Mouse (Mus musculus) midbrain, postnatal 0 days (tissue): ENCODE measurements around the gene Hlcs. TPM values are rescaled to one million over a fixed set of nuclear protein-coding genes. Genes with fewer than 3 reads are reported as not detected.

ENCODE experiments used
- ATAC-seq: fragments of 200-750 bp; cut with Nextera tagmentation; 2 replicates; pipeline ENCODE4 v1.8.0; 2017; ENCODE audit warnings: moderate number of reproducible peaks, mild to moderate bottlenecking, moderate TSS enrichment, moderate library complexity; ENCODE audit not compliant: low FRiP score
- DNase-seq: peaks from one replicate; pipeline ENCODE4 v3.0.0-alpha.2; 2015; ENCODE audit warnings: low spot score
- H3K27ac ChIP-seq: fragments of 300-500 bp; sonication (generic); 2 replicates; pipeline ENCODE4 v1.5.1; 2014; ENCODE audit warnings: low read depth, mild to moderate bottlenecking, low read length, mixed read lengths
- H3K27me3 ChIP-seq: fragments of 300-500 bp; sonication (generic); 2 replicates; pipeline ENCODE4 v1.6.1; 2014; ENCODE audit warnings: low read length, control low read depth, mixed read lengths; ENCODE audit not compliant: insufficient read depth
- H3K36me3 ChIP-seq: fragments of 300-500 bp; sonication (generic); 2 replicates; pipeline ENCODE4 v1.6.1; 2014; ENCODE audit warnings: low read length, control low read depth, mixed read lengths; ENCODE audit not compliant: insufficient read depth
- H3K4me1 ChIP-seq: fragments of 300-500 bp; sonication (generic); 2 replicates; pipeline ENCODE4 v1.6.1; 2014; ENCODE audit warnings: mild to moderate bottlenecking, control low read depth, antibody characterized with exemption, low read length, mixed read lengths; ENCODE audit not compliant: insufficient read depth
- H3K4me2 ChIP-seq: fragments of 300-500 bp; sonication (generic); 2 replicates; pipeline ENCODE4 v1.6.1; 2014; ENCODE audit warnings: low read depth, mild to moderate bottlenecking, low read length, mixed read lengths; ENCODE audit not compliant: poor library complexity, severe bottlenecking
- H3K4me3 ChIP-seq: fragments of 300-500 bp; sonication (generic); 2 replicates; pipeline ENCODE4 v1.5.1; 2014; ENCODE audit warnings: low read depth, mild to moderate bottlenecking, low read length, moderate library complexity
- H3K9ac ChIP-seq: fragments of 300-500 bp; sonication (generic); replicated peaks from 2 replicates; pipeline ENCODE4 v1.6.1; 2014; ENCODE audit warnings: mild to moderate bottlenecking, low read length, moderate library complexity, mixed read lengths; ENCODE audit not compliant: poor library complexity, severe bottlenecking
- H3K9me3 ChIP-seq: fragments of 300-500 bp; sonication (generic); 2 replicates; pipeline ENCODE4 v1.6.1; 2016; ENCODE audit warnings: low read length, control low read depth
- CTCF ChIP-seq: IDR thresholded peaks from 2 replicates; pipeline ENCODE4 v1.5.1; 2016; ENCODE audit warnings: antibody characterized with exemption, mild to moderate bottlenecking
- WGBS: fragments of 180-500 bp; shearing (Covaris S2); extraction: QIAGEN DNeasy Blood & Tissue Kit; methylation state at CpG from one replicate; pipeline ENCODE4 v1.1.7; 2014; 5-methylcytosine and 5-hydroxymethylcytosine counted together
- polyA plus RNA-seq: library from polyadenylated mRNA; unstranded; fragments of >200 nt; fragmentation: Nextera tagmentation; extraction: Ambion mirVana; gene quantifications from 2 replicates; pipeline ENCODE4 v1.2.1, GENCODE M21; 2015
- total RNA-seq: library from RNA; depleted of rRNA; stranded (reverse); fragments of >200 nt; gene quantifications from 2 replicates; pipeline ENCODE4 v1.2.3, GENCODE M21; 2014; rRNA removed

The Hlcs gene
- total RNA-seq (9.4 and 10.0 TPM in 2 replicates), polyA plus RNA-seq (6.0 and 7.8 TPM in 2 replicates)

DNA sequence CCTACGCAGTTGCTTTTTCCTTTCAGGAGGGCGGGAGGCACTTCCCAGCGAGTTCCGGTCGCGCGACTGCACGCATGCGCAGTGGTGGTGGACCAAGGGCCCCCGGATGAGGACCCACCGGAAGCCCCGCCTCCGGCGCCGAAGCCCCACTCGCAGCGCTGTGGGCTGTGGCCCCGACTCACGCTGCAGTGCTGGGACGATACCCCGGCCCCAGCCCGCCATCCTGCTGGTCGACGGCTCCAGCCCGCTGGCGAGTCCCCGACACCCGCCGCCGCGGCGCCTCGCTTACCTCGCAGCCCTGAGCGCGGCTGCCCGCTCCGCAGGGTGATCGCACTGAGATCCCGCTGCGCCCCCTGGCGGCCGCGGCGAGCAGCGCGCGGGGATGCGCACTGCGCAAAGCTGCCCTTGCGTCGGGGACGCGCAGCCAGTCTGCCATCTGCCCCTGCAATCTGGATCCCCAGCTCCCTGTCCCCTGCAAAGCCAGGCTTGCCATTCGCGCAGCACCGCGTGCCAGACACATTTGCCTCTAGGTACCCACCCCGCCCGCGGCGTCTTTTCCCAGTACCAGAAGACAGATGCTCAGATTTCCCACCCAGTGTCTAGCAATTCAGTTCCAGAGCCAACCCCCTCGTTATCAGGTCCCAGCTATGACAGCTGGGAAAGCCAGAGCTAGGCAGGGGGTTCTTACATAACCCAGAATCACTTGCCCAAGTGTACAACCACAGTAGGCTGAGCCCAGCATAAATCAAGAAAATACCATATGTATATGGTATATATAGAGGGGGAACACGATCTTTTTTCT lies at the start of gene Hlcs:
TSS of gene Hlcs (minus strand) at position 343 of the 802 bp plus-strand sequence.
- Histone ChIP-seq H3K4me3 (peak within 1 kb of the TSS; percentile 52), H3K27ac (peak within 1 kb of the TSS; percentile 100), H3K4me1 (peaks cover 10% of the 10 kb centered on the region; the same call in 1 of the 2 replicates), H3K4me2 (peak within 1 kb of the TSS; percentile 73), H3K27me3 (no peaks in the 10 kb centered on the region; the same call in 1 of the 2 replicates), H3K9ac (peak within 1 kb of the TSS; percentile 86), H3K36me3 (no peaks in the 10 kb centered on the region), H3K9me3 (no peaks in the 10 kb centered on the region)
- peak; percentile 98 for DNase-seq
- TF ChIP-seq CTCF = peak; percentile 91
- peak; percentile 92 for ATAC-seq
- WGBS = 1% methylated on average over 55 of the region's 64 CpGs

DNA sequence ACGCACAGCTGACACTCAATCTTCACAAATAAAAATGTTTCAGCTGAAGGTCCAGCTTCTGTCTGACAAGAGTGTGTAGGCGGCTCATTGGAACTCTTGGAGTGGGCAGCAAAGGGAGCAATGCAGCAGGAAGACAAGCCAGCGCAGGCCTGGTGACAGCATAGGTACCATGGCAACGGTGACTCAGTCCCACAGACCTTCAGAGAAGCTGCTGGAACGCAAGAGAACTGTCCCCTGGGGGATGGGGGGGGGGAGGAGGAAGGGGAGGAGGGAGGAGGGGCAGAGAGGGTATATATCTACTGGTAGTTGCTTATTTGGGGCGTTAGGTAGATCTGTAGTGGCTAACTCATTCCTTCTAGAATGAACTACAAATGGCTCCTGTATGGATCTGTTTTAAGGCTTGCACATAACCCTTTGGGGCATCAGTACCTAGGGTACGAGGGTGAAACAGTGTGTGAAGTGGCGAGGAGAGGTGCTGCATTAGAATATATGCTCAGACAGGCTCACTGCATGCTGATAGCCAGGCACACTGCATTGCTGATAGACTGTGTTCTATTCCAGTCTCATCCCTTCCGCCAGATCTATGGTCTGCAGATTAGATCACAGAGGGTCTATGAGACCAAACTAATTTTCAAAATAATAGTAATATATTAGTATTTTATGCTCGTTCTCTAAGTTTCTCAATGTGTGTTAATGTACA lies 49.0 kb upstream of the Hlcs start:
- no peak for TF ChIP-seq CTCF
- ATAC-seq (peak; percentile 82), DNase-seq (peak; percentile 81)
- no peaks in the 10 kb centered on the region for H3K36me3 ChIP-seq
- H3K4me2 ChIP-seq = peak overlapping the region; percentile 20; the same call in 1 of the 2 replicates
- no peaks in the 10 kb centered on the region for H3K9me3 ChIP-seq
- no peak overlapping the region; the same call in 1 of the 2 replicates for H3K9ac ChIP-seq
- 38% methylated on average over 10 of the region's 10 CpGs for WGBS
- peaks cover 5% of the 10 kb centered on the region; the same call in 1 of the 2 replicates for H3K4me1 ChIP-seq
- peak overlapping the region; percentile 9; the same call in 1 of the 2 replicates for H3K27ac ChIP-seq
- no peaks in the 10 kb centered on the region for H3K27me3 ChIP-seq
- no peak overlapping the region for H3K4me3 ChIP-seq

DNA sequence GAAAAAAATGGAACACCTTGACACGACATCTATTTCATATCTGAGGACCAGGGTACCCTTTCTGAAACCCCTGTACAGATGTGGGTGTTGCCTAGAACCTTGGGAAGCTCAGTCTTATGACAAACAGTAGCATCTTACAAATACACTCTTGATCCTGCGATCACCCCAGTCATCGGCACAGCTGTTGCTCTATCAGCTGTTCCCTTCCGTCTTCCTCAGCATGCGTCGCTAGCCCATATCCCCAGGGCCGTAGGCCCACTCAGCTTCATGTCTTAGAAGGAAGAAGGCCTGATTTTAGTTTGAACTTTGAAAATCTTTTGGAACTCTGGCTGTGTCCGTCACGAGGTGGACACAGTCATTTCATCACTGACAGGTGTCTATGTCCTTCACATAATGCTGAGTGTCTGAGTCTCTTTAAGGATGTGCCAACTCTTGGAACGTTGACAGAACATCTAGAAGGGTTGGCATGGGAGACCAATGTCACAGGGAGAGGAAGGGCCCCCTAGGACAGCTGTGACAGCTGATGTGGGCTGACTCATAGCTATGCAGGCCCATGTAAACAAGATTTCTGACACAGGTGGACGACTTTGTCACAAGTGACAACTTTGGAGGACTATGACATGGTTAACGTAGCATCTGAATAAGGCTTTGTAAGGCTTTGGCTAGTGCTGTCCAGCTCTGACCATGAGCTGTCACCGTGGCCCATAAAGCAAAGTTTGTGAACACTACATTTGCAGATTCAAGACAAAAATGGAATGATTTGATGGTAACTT lies 47.4 kb upstream of the Hlcs start:
- ATAC-seq (no peak), DNase-seq (no peak)
- TF ChIP-seq CTCF = no peak
- H3K27ac ChIP-seq = no peak overlapping the region
- H3K4me1 ChIP-seq = peaks cover 5% of the 10 kb centered on the region; the same call in 1 of the 2 replicates
- H3K27me3 ChIP-seq = no peaks in the 10 kb centered on the region
- no peak overlapping the region for H3K4me3 ChIP-seq
- H3K9ac ChIP-seq = no peak overlapping the region
- no peak overlapping the region for H3K4me2 ChIP-seq
- 86% methylated on average over 13 of the region's 13 CpGs for whole genome bisulfite sequencing
- no peaks in the 10 kb centered on the region for H3K9me3 ChIP-seq
- H3K36me3 ChIP-seq = no peaks in the 10 kb centered on the region

DNA sequence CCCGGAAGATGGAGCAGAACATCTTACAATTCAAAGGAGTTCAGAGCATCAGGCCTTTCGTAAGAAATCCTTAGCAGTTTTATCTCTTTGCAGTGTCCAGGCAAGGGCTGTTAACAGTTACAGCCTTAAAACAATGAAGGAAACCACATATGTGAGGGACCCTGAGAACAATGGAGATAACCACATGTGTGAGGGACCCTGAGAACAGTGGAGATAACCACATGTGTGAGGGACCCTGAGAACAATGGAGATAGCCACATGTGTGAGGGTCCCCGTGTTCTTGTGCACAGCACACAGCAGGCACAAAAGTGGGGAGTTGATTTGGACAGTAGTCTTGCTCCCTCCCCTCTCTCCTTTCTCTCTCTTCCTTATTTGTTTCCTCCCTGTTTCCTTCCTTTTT lies 44.7 kb upstream of the Hlcs start:
- no peak overlapping the region for H3K4me3 ChIP-seq
- DNase-seq (no peak), ATAC-seq (no peak)
- H3K27me3 ChIP-seq = no peaks in the 10 kb centered on the region
- peaks cover 5% of the 10 kb centered on the region; the same call in 1 of the 2 replicates for H3K4me1 ChIP-seq
- WGBS = 81% methylated on average over 3 of the region's 3 CpGs
- no peaks in the 10 kb centered on the region for H3K36me3 ChIP-seq
- H3K9me3 ChIP-seq = no peaks in the 10 kb centered on the region
- no peak overlapping the region for H3K4me2 ChIP-seq
- H3K9ac ChIP-seq = no peak overlapping the region
- H3K27ac ChIP-seq = no peak overlapping the region
- TF ChIP-seq CTCF = no peak

DNA sequence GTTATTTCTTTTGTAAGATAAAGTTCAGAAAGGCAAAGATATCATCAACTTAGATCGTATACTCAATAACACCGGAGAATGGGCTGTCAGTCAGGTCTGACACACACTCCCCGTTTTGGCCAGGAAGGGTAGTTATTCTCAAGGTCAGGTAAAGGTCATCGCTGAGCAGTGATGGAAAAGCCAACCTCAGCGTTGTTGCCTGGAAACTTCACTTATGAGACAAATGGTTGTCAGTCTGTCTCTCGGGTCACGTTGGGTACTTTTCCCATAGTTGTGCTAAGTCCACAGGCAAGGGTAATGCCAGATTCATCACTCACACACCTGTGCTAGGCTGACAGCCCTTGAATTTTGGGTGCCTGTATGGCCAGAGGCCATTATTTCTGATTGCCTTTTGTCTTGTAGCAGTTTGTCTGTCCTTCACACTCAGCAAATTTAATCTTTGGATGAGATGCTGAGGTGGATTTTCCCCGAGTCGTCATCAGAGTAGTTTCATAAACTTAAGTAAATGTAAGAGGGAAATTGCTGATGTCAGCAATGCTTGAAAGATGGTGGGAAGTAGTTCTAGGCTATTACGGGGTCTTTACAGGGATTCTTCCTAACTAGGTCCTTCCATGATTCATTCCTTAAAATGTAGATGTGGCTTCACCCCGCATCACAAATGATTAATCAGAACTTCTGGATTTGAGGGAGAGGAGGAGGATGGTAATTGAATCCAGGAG lies 43.6 kb upstream of the Hlcs start:
- Histone ChIP-seq H3K4me3 (no peak overlapping the region), H3K9ac (no peak overlapping the region), H3K4me2 (no peak overlapping the region), H3K27ac (no peak overlapping the region), H3K36me3 (no peaks in the 10 kb centered on the region), H3K9me3 (no peaks in the 10 kb centered on the region), H3K4me1 (no peaks in the 10 kb centered on the region), H3K27me3 (no peaks in the 10 kb centered on the region)
- no peak for DNase-seq
- 87% methylated on average over 11 of the region's 11 CpGs for WGBS
- no peak for TF ChIP-seq CTCF
- no peak for ATAC-seq
